Mouse (Mus musculus) adipocyte (in vitro differentiated cells): ENCODE measurements around the gene Ewsr1.
A peak's percentile ranks its signal among the peaks of the same experiment; 100 is the strongest.

ENCODE experiments used
- DNase-seq: peaks from one replicate; pipeline ENCODE4 v3.0.0-alpha.2; 2016; ENCODE audit warnings: low spot score

The Ewsr1 gene

DNA sequence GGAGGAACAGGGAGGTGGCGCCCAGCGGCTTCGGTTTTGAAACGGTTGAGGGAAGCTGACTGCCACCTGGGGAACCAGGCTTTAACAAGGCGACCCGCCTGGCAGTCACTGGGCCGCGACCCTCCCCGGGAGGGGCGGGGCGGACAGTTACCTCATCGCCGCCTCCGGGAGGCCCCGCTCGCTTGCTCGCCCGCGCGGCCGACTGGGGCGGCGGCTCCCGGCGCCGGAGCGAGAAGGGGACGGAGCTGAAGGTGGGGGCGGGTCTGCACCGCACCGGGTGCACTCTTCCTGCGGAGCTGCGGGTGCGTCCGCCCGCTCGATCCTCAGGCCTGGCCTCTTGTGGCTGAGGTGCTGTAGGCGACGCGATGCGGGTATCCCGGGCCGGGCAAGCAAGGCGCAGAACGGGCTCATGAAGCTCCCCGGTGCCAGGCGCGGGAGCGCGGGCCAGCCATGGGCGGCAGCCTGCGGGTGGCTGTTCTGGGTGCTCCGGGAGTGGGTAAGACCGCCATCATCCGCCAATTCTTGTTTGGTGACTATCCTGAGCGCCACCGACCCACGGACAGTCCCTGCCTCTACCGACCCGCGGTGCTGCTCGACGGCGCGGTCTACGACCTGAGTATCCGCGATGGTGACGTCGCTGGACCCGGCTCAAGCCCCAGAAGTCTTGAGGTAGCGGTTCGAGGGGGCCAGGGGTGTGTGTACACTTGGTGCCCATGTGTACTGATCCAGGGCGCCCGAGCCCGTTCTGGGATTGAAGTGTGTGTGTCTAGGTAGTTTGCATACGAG, 41.0 kb downstream of the Ewsr1 start, which contains the start of gene Rasl10a:
Rasl10a (plus strand) TSS at position 273 of the 786 bp plus-strand sequence.
- DNase-seq = no peak

GRCm38 (mm10) chr11:5057541-5057855, 41.6 kb downstream of the Ewsr1 start:
- no peak for DNase-seq

GRCm38 (mm10) chr11:5057064-5057463, 42.0 kb downstream of the Ewsr1 start:
- no peak for DNase-seq

- no peak for DNase-seq
These were observed 42.8 kb downstream of the Ewsr1 start for GRCm38 (mm10) chr11:5055945-5056938.

- no peak for DNase-seq
These were observed 44.2 kb downstream of the Ewsr1 start for GRCm38 (mm10) chr11:5054874-5055273.

DNA sequence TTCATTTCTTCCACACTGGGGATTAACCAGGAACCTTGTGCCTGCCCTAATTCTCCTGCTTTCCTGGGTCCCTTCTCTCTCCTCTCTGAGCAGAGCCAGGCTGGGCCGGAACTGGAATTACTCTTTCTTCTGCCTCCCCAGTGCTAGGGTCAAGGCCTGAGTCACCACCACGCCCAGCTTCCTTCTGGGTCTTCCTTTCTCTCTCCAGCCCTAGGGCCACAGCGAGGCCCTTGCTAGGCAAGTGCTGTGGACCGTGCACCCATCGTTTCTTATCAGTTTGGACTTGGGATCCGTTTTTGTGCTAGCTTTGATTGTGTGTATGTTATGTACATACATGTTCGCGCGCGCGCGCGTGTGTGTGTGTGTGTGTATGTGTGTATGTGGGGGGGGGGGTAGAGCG, 44.9 kb downstream of the Ewsr1 start:
- no peak for DNase-seq

DNA sequence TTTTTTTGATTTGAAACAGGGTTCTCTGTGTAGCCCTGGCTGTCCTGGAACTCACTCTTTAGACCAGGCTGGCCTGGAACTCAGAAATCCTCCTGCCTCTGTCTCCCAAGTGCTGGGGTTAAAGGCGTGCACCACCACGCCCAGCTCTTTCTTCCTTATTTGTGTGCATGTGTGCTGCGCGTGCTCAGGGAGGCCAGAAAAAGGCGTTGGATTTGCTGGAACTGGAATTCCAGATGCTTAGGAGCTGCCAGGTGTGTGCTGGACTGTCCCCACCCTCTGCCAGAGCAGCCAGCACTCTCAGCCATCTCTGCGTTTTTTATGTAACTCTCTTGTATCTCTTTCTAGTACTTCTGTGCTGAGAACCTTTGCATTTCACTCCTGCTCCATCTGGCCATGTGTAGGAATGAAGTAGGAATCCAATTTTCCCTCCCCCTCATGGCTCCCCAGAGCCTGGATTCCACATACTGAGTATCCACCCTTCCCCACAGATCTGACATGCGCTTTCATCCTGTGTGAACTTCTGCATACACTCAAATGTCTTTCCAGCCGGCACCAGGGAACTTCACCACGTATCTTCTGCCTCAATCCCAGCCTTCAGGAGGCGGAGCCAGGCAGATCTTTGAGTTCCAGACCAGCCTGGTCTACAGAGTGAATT, 46.7 kb downstream of the Ewsr1 start:
- DNase-seq = no peak

- no peak for DNase-seq
These were observed 47.4 kb downstream of the Ewsr1 start for GRCm38 (mm10) chr11:5051629-5052028.

GRCm38 (mm10) chr11:5046321-5046926, 52.6 kb downstream of the Ewsr1 start:
- no peak for DNase-seq

GRCm38 (mm10) chr11:5042645-5043381, 56.3 kb downstream of the Ewsr1 start:
- DNase-seq = no peak

DNA sequence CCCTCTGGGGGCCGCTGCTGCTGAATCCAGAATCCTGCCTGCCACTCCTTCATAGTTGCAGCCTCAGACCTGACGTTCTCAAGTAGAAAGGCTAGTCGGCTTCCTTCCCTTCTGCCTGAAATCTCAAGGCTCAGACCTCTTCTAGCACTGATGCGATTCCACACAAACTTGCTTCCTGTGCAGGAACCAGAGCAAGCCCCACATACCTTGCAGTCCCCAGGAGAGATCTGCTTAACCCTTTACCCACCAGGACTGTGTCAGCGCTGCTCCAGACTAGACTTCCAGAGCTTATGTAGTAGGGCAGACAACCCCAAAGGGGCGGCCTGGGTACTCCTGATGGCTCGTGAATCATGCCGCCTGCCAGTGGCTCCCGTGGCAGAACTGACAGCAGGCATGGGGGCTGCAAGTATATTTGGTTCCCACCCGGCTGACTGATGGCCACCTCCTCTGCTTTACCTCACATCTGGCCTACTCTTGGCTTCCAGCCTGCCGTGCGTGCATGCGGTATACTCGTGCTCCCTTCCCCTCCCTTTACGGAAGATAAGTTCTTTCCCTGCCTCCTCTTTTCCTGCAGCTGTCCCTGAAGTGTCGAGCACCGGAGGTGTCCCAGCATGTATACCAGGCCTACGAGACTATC, 57.8 kb downstream of the Ewsr1 start:
- DNase-seq = no peak

DNA sequence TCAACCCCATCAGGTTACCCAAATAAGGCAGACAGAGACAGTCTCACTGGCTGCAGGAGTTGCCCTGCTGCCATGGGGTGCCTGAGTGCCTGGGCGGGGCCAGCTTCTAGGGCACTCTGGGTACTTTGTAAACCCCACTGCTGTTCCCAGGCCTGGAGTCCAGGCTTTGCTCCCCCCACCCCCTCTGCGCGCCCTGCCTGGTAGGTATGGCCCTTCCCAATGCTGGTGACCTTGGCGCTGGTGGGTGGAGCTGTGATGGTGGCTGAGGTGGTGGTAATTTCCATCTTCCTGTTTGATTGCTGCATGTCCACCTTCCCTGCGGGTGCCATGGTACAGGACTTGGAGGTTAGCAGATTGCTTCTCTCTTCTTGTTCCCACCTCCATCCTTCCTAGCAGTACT, 58.5 kb downstream of the Ewsr1 start:
- DNase-seq = no peak

- peak; percentile 80 for DNase-seq
These were observed 61.8 kb downstream of the Ewsr1 start for GRCm38 (mm10) chr11:5037146-5037854.

- DNase-seq = no peak
These were observed 63.6 kb downstream of the Ewsr1 start for GRCm38 (mm10) chr11:5035421-5035820.

- DNase-seq = no peak
These were observed 65.9 kb downstream of the Ewsr1 start for GRCm38 (mm10) chr11:5033136-5033535.

- DNase-seq = no peak
These were observed 66.4 kb downstream of the Ewsr1 start for GRCm38 (mm10) chr11:5032706-5033105.

DNA sequence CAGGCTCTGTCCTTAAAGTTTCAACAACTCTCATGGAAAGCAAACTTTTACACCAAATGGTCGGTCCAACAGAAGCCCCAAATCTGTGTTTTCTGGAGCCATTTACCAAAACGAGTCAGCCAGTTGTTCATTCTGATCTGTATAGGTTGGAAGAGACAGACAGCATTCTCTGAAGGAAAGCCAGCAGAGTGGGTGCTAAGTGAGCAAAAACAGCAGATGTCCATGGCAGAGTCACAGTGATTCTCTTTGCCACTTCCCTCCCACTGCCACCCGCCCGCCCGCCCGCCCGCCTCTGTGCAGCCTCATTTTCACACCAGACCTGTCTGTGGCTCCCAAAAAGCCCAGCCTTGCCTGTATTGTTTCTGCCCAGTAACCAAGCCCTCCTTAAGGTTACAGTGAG, 70.8 kb downstream of the Ewsr1 start:
- DNase-seq = no peak

GRCm38 (mm10) chr11:5025108-5025507, 74.0 kb downstream of the Ewsr1 start:
- no peak for DNase-seq
